Mouse (Mus musculus) heart, postnatal 0 days (tissue): ENCODE data around the gene Purb.

Experiments
- CTCF ChIP-seq: IDR thresholded peaks from 2 replicates; pipeline ENCODE4 v1.5.1; 2016; ENCODE audit warnings: antibody characterized with exemption, control low read depth, low read depth
- EP300 ChIP-seq: IDR thresholded peaks from 2 replicates; pipeline ENCODE4 v1.6.1; 2016; ENCODE audit warnings: antibody characterized with exemption, low read depth

DNA sequence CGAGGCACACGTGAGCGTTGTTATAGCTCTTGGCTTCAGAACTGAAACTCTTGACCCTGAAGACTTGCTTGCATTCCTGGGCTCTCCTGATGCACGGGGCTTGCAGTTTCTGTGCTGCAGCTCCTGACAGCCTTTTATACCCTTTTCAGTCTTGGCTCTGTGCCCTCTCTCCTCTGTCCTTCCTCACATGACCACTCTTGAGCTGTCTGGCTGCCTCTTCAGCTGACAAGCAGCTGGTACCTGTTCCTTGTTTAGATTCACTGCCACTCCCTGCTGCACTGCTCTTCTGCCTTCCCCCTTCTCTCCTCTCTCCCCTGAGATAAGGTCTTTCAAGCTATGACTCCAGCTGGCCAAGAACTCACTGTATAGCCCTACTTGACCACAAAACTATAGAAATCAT lies 28.2 kb downstream of the Purb start:
- TF ChIP-seq CTCF (no peak), EP300 (peak; percentile 32; the same call in 1 of the 2 replicates)
